Mouse (Mus musculus): ENCODE measurements at regions not wholly inside any gene's neighbourhood (a gene's known extent, or its start where the extent isn't known, plus 50 kb on each side); places are given as distances from the start of the nearest gene placed in this dataset.

DNA sequence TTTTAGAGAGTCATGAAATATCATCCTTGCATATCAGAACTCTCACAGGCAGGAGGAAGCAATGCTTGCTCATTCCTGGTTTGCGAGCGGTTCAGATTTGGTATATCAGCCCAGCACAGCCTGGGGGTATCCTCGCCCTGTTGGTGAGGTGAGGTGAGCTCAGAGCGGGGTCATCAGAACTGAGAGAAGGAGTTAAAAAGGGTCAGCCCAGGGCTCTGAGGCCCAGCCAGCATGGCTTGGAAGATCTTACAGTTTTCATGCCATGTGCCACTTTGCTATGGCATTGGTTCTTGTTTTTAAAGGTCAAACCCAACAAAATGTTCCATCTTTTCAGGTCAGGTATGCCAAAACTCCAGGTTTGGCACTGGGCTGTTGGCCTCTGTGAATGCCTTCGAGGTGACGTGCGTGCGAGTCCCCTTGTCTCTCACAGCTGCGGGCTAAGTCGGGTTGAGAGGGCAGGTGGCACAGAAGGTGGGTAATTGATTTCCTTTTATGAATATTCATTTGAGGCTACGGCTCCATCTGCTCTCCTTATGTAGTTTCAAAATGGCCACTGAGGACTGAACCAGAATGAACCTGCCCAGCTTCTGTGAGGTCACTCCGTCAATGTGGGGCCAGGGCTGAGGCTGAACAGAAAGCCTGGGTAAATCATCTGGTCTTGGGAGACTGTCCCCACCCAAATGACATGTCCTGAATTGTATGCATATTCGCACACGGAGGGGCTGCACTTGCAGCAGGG, 86.3 kb downstream of the Hhipl2 start:
- DNase-seq (ENCODE audit: low spot score in 2 of 2) = no peak

DNA sequence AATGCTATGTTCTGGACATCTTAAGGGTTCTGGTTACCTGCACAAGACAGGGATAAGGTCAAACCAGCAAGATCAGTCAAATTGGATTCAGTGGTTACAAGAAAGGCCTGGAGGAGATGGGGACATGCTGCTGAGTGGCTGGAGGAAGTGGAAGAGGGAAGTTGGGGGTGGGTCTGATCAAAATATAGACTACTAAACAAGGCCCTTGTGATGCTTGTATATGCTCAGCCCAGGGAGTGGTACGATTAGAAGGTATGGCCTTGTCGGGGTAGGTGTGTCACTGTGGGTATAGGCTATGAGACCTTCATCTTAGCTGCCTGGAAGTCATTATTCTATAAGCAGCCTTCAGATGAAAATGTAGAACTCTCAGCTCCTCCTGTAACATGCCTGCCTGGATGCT, 89.9 kb downstream of the Hhipl2 start:
- no peak for DNase-seq (ENCODE audit: low spot score in 2 of 2)

GRCm38 (mm10) chr1:183510759-183511158, 92.7 kb downstream of the Hhipl2 start:
- DNase-seq (ENCODE audit: low spot score in 2 of 2) = no peak

DNA sequence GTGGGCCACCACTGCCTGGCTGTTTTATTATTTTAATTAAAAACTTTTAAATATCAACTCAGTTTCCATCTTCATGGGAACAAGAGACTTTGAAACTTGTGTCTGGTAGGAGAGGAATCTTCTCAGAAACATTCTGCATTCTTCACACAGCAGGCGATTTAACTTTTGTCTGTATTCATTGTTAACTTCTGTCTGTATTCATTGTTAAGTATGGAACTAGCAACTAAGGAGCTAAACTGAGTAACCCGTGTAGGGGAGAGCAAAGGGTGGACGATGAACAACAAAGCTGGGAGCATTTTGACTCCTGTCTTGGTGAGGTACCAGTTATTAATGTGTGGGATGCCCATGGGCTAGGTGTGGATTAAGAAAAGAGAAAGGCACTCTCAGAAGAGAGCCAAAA, 95.9 kb downstream of the Hhipl2 start:
- no peak for DNase-seq (ENCODE audit: low spot score in 2 of 2)

DNA sequence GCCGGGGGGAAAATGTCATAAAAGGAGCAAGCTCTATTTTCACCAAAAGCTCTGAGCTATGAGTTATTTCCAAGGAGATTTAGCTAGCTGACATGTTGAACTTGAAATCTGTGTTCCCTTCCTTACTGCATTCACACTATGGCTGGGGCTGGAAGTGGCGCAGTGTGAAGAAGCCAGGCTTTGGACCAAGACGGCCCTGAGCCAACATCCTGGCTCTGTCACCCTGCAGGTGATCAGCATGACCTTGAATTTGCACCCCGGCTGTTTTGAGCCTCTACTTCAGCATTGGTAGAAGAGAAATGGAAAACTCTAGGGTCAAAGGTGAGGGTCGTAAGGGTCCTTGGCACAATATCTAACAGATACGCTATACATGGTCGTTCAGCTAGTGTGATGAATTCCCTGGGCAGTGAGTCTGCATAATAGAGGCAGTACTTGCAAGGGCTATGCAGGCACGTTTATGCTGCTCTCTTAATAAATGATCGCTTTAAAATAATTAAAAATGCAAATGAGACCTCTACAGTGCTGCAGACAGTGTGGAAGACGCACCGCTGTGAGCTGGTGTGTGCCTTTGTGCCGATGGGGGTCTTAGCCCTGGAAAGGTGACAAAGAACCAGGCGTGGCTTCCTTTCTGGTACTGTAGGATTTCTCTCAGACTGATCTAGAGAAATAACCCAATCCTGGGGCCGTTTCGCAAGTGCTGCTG, 96.4 kb downstream of the Hhipl2 start:
- no peak for DNase-seq (ENCODE audit: low spot score in 2 of 2)

DNA sequence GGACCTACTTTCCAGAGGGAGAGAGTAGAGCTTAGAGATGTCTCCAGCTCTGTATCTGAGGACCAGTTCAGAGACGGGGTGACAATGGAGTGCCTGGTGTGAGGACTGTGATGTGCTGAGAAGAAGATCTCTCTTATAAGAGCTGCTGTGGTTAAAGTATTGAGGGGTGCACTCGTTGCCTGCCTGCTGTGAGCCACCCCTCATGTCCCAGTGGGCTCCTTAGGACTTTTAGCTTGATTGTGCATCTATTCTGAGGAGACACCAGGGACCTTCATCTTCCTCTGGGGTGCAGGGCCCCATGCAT, 96.9 kb downstream of the Hhipl2 start:
- DNase-seq (ENCODE audit: low spot score in 2 of 2) = no peak

GRCm38 (mm10) chr1:183516167-183516566, 98.2 kb downstream of the Hhipl2 start:
- no peak for DNase-seq (ENCODE audit: low spot score in 2 of 2)

DNA sequence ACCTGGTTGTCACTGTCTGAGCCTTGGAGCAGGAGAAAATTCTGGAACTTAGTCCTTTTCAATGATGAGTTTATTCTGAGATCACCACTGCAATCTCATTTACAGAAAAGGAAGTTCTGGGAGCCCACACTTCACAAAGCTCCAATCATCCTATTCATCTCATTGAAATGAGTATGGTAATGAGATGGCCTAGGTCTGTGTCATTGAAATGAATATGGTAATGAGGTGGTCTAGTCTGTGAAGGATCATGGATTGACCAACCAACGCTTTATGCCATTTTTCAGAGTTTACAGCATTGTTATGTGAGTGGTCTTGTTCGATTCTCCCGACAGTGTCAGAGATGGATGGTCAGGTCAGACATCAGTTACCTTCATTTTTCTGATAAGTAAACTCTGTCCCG, 99.2 kb downstream of the Hhipl2 start:
- no peak for DNase-seq (ENCODE audit: low spot score in 2 of 2)

- no peak for DNase-seq (ENCODE audit: low spot score in 2 of 2)
Measured at GRCm38 (mm10) chr1:183521569-183521968, 103.6 kb downstream of the Hhipl2 start.

GRCm38 (mm10) chr1:183533386-183533785, 115.4 kb downstream of the Hhipl2 start:
- no peak for DNase-seq (ENCODE audit: low spot score in 2 of 2)

DNA sequence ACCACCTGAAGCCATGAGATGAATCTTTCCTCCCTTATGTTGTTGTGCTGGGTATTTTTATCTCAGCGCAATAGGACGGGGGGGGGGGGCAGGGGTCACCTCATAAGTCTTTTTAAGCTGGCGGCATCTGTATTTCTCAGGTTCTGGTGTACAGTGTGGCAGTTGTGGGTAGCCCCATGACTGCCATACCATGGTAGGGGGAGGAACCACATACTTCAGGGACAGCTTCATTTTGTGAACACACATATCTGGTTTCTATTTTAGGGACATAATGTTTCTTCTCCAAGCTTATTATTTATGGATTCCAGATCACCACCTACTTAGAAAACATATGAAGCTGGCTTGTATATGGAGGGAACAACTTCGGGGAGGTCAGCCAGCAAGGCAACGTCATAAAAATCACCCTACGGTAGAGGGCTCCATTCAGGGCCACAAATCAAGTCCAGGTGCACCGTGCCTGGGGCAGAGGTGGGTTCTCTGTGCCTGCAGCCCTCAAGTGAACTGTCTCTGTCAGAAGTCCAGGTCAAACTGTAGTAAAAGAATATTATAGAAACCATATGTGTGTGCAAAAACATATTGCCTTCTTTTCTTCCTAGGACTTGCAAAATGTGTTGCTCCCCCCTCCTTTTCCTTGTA, 130.9 kb downstream of the Hhipl2 start:
- DNase-seq (ENCODE audit: low spot score in 2 of 2) = no peak

DNA sequence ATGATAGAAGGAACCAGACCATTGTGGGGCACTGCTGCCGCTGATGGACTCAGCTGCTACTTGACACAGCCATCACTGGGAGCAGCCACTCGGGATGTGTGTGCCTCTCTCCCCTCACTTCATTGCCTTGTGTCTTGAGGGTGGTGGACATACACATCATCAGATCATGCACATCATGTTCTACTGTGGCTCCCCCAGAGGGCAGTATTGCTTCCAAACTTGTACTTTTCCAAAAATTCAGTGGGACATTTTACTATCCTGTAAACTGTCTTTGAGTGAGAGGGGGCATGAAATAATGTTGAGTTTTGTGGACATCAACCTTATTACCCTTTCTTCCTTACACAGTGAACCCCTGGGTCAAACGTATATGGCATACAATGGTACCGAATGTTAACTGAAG, 134.6 kb downstream of the Hhipl2 start:
- DNase-seq (ENCODE audit: low spot score in 2 of 2) = no peak

DNA sequence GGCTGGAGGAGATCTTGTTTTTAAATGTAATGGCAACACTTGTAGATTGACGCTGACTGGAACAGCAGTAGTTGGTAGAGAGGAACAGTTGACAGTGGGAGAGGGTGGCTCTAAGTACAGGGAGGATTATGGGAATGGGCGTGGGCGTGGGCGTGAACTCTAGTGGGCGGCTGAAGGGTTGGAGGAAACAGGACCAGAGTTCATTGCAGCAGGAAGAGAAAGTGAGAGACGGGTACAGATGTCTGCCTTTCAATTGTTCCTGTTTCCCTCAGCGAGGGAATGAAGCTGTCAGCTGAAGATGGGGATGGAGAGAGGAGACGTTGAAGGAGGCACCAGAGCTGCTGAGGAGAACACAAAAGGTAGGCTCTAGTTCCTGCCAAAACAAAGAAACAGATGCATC, 135.2 kb downstream of the Hhipl2 start:
- DNase-seq (ENCODE audit: low spot score in 2 of 2) = no peak

GRCm38 (mm10) chr1:183562853-183563252, 144.8 kb downstream of the Hhipl2 start:
- DNase-seq (ENCODE audit: low spot score in 2 of 2) = no peak

- DNase-seq (ENCODE audit: low spot score in 2 of 2) = no peak
Measured at GRCm38 (mm10) chr1:183573621-183574585, 155.9 kb downstream of the Hhipl2 start.

GRCm38 (mm10) chr1:183584861-183585260, 166.8 kb downstream of the Hhipl2 start:
- no peak for DNase-seq (ENCODE audit: low spot score in 2 of 2)

GRCm38 (mm10) chr1:183586406-183586805, 168.4 kb downstream of the Hhipl2 start:
- no peak for DNase-seq (ENCODE audit: low spot score in 2 of 2)

GRCm38 (mm10) chr1:183595306-183595705, 177.3 kb downstream of the Hhipl2 start:
- DNase-seq (ENCODE audit: low spot score in 2 of 2) = no peak

DNA sequence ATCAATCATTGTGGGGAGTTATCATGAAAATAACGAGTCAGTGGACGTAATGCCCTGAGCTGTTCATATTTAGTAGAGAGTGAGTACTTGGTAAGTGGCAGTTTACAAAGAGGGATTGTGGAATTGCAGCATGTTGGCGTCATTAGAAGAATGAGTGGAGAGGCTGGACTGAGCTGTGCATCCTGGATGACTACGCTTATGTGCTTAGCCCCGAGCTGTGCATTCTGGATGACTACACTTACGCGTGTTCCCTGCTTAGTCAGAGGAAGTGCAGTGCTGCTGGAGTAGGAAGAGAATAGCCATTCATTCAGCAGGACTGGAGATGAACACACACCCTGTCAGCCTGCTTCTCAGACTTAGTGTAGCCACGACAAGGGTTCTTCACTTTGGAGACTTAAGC, 182.5 kb downstream of the Hhipl2 start:
- DNase-seq (ENCODE audit: low spot score in 2 of 2) = no peak

- no peak for DNase-seq (ENCODE audit: low spot score in 2 of 2)
Measured at GRCm38 (mm10) chr1:183611966-183612694, 194.1 kb downstream of the Hhipl2 start.

Measured in gastrocnemius, postnatal 4 days (tissue).